Mouse (Mus musculus): Measurements from ENCODE around the gene Trim45.

Trim45 gene

DNA sequence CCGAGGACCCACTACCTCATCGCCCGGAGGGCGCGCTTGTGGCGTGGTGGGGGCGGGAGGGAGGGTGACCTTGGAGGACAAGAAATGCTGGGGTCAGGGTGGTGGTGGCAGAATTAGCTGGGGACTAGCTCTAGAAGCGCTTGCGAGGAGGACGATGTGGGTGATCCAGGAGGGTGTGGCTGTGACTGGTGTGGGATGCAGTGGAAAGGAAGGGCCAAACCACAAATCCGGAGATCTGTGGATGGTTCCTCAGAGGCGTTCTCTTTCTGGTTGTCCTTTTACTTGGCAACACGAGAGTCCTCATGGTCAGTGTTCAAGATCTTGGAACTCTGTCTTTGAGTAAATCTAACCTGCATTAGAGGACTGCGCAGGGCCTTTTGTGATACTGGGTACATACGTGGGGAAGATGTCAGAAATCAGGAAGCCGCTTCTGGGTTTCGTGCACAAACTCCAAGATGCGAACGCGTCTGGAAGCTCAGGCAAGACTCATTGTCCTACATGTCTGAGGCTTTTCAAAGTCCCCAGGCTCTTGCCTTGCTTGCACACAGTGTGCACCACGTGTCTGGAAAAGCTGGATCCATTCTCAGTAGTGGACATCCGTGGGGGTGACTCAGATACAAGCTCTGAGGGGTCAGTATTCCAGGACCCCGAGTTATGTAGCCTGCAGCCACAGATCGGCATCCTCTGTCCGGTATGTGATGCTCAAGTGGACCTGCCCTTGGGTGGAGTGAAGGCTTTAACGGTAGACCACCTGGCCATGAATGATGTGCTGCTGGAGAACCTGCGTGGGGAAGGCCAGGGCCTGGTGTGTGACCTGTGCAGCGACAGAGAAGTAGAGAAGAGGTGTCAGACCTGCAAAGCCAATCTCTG lies 739 bp downstream of the Trim45 start:
- CTCF ChIA-PET, result interaction anchor here in 3 of 4 experiments (0.6 to 3.4 kb wide), 10 partner anchors 9 to 1095 kb away, joined by 3 to 44 read pairs (median 5); no protein-coding TSS in a partner anchor
- POLR2A ChIA-PET, result interaction anchor here in 3 of 4 experiments (0.7 to 3.6 kb wide), 27 partner anchors 9 to 454 kb away, joined by 3 to 76 read pairs (median 4); partner anchors contain the start of genes Ttf2 (in 2 of the 3), Igsf3 (in 1 of the 3) and Tent5c (in 1 of the 3)

DNA sequence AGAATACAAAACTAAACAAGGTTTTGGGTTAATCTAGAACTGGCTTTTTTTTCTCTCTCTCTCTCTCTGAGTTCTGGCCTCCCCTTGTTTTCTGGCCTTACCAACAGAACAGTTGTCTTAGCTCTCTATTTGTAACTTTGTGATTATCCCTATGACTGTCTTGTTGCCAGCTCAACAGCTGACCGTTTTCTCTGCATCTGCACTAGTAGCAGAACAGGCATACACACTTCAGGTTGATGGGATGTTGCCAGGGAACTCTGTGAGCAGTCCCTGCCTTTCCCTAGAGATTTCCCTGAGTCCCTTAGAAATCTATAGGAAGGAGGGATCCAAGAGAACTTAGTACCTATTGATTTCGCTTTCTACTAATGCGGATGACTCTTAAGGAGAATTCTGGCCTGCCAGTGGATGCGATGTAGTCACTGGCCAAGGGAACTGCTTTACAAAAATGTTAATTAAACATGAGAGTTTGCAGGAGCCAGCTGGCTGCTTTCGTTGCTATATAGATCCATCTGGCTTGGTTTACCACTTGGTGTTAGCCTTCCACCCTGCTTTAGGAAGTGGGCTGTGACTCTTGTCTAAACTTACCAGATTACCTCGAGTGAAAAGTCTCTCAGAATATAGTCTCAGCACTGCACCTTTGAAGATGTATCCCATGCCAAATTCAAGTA lies 2.2 kb downstream of the Trim45 start:
- ChIA-PET POLR2A (interaction anchor here in 3 of 4 experiments (0.6 to 3.6 kb wide), 3 partner anchors 8 to 147 kb away, joined by 3 to 45 read pairs (median 23); no protein-coding TSS in a partner anchor), CTCF (interaction anchor here in 2 of 4 experiments (1.2 to 3.4 kb wide), 3 partner anchors 7 to 8 kb away, joined by 4 to 44 read pairs (median 5); no protein-coding TSS in a partner anchor)

DNA sequence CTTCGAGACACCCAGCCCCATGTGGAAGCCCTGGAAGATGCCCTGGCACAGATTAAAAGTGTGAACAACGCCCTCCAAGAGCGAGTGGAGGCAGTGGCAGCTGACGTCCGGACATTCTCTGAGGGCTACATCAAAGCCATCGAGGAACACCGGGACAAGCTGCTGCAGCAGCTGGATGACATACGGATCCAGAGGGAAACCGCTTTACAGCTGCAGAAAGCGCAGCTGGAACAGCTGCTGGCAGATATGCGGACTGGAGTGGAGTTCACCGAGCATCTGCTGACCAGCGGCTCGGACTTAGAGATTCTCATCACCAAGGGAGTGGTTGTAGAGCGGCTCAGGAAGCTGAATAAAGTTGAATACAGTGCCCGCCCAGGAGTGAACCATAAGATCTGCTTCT lies 3.2 kb downstream of the Trim45 start:
- CTCF ChIA-PET, result interaction anchor here in 2 of 4 experiments (0.6 to 1.3 kb wide), 2 partner anchors 8 to 229 kb away, joined by 3 to 5 read pairs; no protein-coding TSS in a partner anchor
- POLR2A ChIA-PET, result interaction anchor here in 2 of 4 experiments (0.6 to 1.4 kb wide), 4 partner anchors 9 to 356 kb away, joined by 3 read pairs; no protein-coding TSS in a partner anchor

DNA sequence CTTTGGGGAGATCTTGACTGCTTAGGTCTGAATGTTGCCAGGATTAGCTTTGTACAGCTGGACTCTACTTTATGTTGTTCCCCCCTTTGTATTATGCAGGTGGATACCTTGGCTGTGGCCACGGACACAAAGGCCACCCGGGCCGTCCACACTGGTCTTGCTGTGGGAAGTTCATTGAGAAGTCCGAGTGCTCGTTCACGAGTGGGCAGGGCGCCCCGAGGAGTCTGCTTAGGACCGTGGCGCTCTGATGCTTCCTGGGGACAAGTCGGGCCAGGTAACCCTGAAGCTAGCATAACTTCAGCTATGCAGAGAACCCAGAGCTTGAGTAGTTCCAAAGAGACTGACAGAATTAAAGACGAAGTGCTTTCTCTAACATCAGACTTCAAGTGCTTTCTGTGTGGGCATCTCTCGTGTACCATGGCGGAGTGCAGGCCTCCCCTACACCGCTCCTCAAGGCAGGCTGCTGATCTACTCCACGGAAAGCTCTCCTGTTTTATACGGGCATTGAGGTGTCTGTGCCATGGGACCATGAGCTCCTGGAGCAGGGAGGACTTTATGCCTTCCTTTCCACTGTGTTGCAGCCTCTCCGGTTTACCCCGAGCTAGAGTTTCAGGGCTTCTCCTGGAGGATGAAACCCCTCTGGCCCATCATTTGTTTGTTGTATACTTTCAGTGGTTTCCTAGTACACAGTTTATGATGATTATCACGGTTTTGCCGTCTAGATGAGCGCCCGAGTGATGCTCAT lies 9.5 kb downstream of the Trim45 start:
- ChIA-PET POLR2A (interaction anchor here in 3 of 4 experiments (0.6 to 4.2 kb wide), 24 partner anchors 9 to 533 kb away, joined by 3 to 76 read pairs (median 4); partner anchors contain the start of genes Trim45 (in 3 of the 3) and Ttf2 (in 1 of the 3)), CTCF (interaction anchor here (0.5 to 3.4 kb wide), 36 partner anchors 8 to 767 kb away, joined by 3 to 44 read pairs (median 4); partner anchors contain the start of genes Trim45 (in 3 of the 4) and Ttf2 (in 1 of the 4))

- ChIA-PET POLR2A (interaction anchor here in 3 of 4 experiments (0.5 to 4.2 kb wide), 36 partner anchors 9 to 673 kb away, joined by 3 to 76 read pairs (median 4); partner anchors contain the start of genes Trim45 (in 3 of the 3), Ttf2 (in 2 of the 3) and Atp1a1 (in 1 of the 3)), CTCF (interaction anchor here (0.6 to 3.4 kb wide), 39 partner anchors 8 to 440 kb away, joined by 3 to 44 read pairs (median 4); partner anchors contain the start of genes Trim45 (in 3 of the 4) and Ttf2 (in 1 of the 4))
Measured at GRCm38 (mm10) chr3:100932077-100932944, 10.3 kb downstream of the Trim45 start.

- POLR2A ChIA-PET, result interaction anchor here in 2 of 4 experiments (0.6 to 1.9 kb wide), 2 partner anchors 10 to 13 kb away, joined by 4 to 9 read pairs; partner anchors contain the start of gene Trim45 (in 1 of the 2)
- CTCF ChIA-PET, result interaction anchor here in 2 of 4 experiments (1.2 to 1.5 kb wide), 2 partner anchors 19 to 37 kb away, joined by 3 to 4 read pairs; no protein-coding TSS in a partner anchor
Measured at GRCm38 (mm10) chr3:100935521-100935920, 13.5 kb downstream of the Trim45 start.

DNA sequence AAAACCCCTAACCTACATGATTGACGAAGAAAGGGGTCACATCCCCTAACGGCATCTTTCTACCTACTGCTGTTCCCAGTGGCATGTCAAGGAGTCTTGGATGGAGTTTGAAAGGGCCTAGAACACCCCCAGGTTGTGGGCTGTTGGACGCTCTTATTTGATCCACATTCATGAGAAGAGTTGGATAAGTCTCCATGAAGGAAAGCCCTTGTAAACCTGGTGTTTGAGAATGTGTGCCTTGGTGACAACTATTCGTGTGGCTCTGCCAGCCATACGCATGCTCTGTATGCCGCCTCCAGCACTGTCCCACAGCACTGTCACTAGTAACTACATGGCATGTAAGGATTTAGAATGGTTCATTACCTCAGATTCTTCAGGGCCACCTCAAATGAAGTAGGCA lies 14.2 kb downstream of the Trim45 start:
- ChIA-PET POLR2A (interaction anchor here in 1 of 4 experiments (0.6 kb wide), 1 partner anchor 10 kb away, joined by 4 read pairs; no protein-coding TSS in a partner anchor), CTCF (interaction anchor here in 1 of 4 experiments (1.5 kb wide), 1 partner anchor 20 kb away, joined by 3 read pairs; no protein-coding TSS in a partner anchor)

- CTCF ChIA-PET, result no interaction called here
- POLR2A ChIA-PET, result interaction anchor here in 2 of 4 experiments (0.6 to 1.1 kb wide), 2 partner anchors 11 to 353 kb away, joined by 3 to 8 read pairs; no protein-coding TSS in a partner anchor
Measured at GRCm38 (mm10) chr3:100938211-100938610, 16.2 kb downstream of the Trim45 start.

DNA sequence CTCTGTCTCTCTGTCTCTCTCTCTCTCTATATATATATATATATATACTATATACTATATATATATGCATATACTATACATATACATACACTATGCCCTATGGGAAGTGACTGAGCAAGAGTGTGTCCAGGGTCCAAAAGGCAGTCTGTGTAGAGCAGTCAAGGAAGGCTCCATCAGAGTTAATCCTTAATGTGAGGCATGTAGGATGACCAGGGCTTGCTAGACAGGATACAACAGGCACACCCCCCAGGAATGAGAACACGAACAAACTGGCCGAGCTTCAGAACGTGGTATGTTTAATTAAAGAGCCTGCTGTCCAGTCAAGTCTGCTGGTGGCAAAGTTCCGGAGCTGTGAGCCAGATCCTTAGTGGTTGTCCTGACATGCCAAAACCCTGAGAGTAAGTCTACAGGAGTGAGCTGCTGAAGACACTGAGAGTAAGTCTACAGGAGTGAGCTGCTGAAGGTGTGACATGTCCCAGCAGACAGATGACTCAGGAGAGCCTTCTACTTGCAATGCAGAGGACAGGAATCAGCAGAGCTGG lies 18.6 kb downstream of the Trim45 start:
- CTCF ChIA-PET, result interaction anchor here in 3 of 4 experiments (0.7 to 3.1 kb wide), 3 partner anchors 8 to 24 kb away, joined by 3 to 14 read pairs (median 11); no protein-coding TSS in a partner anchor
- POLR2A ChIA-PET, result interaction anchor here in 3 of 4 experiments (0.6 to 4.5 kb wide), 10 partner anchors 8 to 654 kb away, joined by 3 to 24 read pairs (median 3); partner anchors contain the start of gene Trim45 (in 1 of the 3)

GRCm38 (mm10) chr3:100947286-100947685 lies 25.3 kb downstream of the Trim45 start:
- ChIA-PET CTCF (interaction anchor here in 2 of 4 experiments (1.0 to 1.1 kb wide), 2 partner anchors 15 to 30 kb away, joined by 3 to 4 read pairs; no protein-coding TSS in a partner anchor), POLR2A (interaction anchor here in 3 of 4 experiments (0.6 to 1.5 kb wide), 9 partner anchors 11 to 61 kb away, joined by 3 to 5 read pairs (median 3); partner anchors contain the start of genes Trim45 (in 1 of the 3) and Ttf2 (in 1 of the 3))

DNA sequence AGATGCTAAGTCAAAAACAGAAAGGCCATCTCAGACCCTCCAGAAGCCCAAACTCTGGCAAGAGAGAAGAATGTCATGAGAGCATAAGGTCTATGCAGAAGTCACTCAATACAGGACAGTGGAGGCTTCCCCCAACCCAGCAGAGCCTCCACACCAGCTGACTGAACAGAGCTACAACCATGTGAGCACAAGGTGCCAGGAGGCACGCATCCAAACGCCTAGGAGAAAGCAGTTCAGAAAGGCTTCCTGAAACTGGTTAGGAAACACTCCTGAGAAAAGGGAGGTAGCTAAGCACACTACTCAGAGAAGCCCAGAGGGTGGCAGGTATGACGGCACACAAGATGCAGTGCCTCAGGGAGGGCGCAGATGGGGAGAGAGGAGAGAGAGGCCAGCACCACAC lies 29.5 kb downstream of the Trim45 start:
- ChIA-PET CTCF (interaction anchor here in 1 of 4 experiments (1.2 kb wide), 1 partner anchor 20 kb away, joined by 4 read pairs; no protein-coding TSS in a partner anchor), POLR2A (interaction anchor here in 2 of 4 experiments (1.0 to 1.6 kb wide), 2 partner anchors 19 to 330 kb away, joined by 3 to 6 read pairs; no protein-coding TSS in a partner anchor)

DNA sequence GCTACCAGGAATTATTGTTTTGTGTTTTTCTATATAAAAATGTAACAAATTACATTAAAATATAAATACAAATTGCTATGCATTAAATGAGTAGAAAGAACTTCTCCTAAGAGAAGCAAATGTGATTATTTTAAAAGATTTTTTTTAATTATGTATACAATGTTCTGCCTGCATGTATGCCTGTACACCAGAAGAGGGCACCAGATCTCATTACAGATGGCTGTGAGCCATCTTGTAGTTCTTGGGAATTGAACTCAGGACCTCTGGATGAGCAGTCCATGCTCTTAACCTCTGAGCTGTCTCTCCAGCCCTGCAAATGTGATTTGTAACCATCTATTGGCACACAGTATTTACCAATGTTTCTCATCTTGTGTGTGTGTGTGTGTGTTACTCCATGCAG lies 32.6 kb downstream of the Trim45 start:
- ChIA-PET CTCF (interaction anchor here in 2 of 4 experiments (0.7 to 0.9 kb wide), 4 partner anchors 18 to 418 kb away, joined by 3 to 4 read pairs (median 3); no protein-coding TSS in a partner anchor), POLR2A (interaction anchor here in 3 of 4 experiments (0.6 to 0.9 kb wide), 3 partner anchors 15 to 346 kb away, joined by 3 read pairs; partner anchors contain the start of gene Ttf2 (in 1 of the 3))

DNA sequence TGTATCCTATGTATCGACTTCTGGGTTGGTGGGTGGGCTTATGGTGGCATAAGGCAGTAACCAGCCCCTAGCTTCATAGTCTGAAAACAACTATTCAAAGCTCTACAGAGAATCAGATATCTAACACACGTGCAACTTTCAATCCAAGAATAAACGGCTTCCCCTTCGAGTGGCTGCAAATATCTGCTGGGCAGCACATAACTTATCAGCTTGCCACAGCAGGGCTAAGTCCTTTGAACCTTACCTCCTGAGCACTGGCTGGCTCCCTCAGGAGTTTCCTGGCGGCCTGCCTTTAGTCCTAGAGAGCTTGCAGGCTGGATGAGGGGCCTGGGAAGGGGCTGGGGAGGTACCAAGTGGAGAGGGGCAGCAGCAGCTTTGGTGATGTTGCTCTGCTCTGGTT lies 39.0 kb downstream of the Trim45 start:
- POLR2A ChIA-PET, result interaction anchor here in 2 of 4 experiments (0.5 to 2.0 kb wide), 2 partner anchors 8 to 110 kb away, joined by 4 to 6 read pairs; partner anchors contain the start of gene Ttf2 (in 1 of the 2)
- CTCF ChIA-PET, result interaction anchor here in 1 of 4 experiments (1.4 to 1.6 kb wide), 2 partner anchors 29 to 38 kb away, joined by 3 to 4 read pairs; no protein-coding TSS in a partner anchor

GRCm38 (mm10) chr3:100961501-100961900 lies 39.5 kb downstream of the Trim45 start:
- ChIA-PET POLR2A (interaction anchor here in 2 of 4 experiments (0.5 to 2.0 kb wide), 3 partner anchors 8 to 109 kb away, joined by 3 to 6 read pairs (median 4); partner anchors contain the start of gene Ttf2 (in 1 of the 2)), CTCF (interaction anchor here in 1 of 4 experiments (1.4 to 1.6 kb wide), 2 partner anchors 29 to 37 kb away, joined by 3 to 4 read pairs; no protein-coding TSS in a partner anchor)
